Mouse (Mus musculus) activated CD4-positive, CD25-positive, alpha-beta regulatory T cell, adult 4 months (primary cell): ENCODE measurements at regions not wholly inside any gene's neighbourhood (a gene's known extent, or its start where the extent isn't known, plus 50 kb on each side); places are given as distances from the start of the nearest gene placed in this dataset.

Experiments used
- ATAC-seq: one replicate; pipeline ENCODE4 v1.8.0; 2017

GRCm38 (mm10) chr5:91198620-91199019 is 59.2 kb downstream of the Areg start:
- ATAC-seq: no peak

GRCm38 (mm10) chr5:91200448-91200847 is 61.0 kb downstream of the Areg start:
- ATAC-seq: no peak

- no peak for ATAC-seq
Observed at GRCm38 (mm10) chr5:91204225-91205005, 65.0 kb downstream of the Areg start.

- ATAC-seq: no peak
Observed at GRCm38 (mm10) chr5:91205350-91205880, 66.0 kb downstream of the Areg start.

- no peak for ATAC-seq
Observed at GRCm38 (mm10) chr5:91206569-91207490, 67.4 kb downstream of the Areg start.

- ATAC-seq: no peak
Observed at GRCm38 (mm10) chr5:91220174-91220573, 80.8 kb downstream of the Areg start.

- no peak for ATAC-seq
Observed at GRCm38 (mm10) chr5:91241656-91242055, 102.3 kb downstream of the Areg start.

- ATAC-seq: no peak
Observed at GRCm38 (mm10) chr5:91247444-91247843, 108.0 kb downstream of the Areg start.

GRCm38 (mm10) chr5:91261895-91262294 is 122.5 kb downstream of the Areg start:
- ATAC-seq: no peak

GRCm38 (mm10) chr5:91262526-91262925 is 123.1 kb downstream of the Areg start:
- no peak for ATAC-seq

GRCm38 (mm10) chr5:91270747-91271146 is 131.3 kb downstream of the Areg start:
- ATAC-seq: no peak

GRCm38 (mm10) chr5:91271416-91271815 is 131.4 kb downstream of the Btc start:
- ATAC-seq: no peak

GRCm38 (mm10) chr5:91274411-91274810 is 128.4 kb downstream of the Btc start:
- no peak for ATAC-seq

- peak; percentile 79 for ATAC-seq
Observed at GRCm38 (mm10) chr5:91278466-91278865, 124.3 kb downstream of the Btc start.

- no peak for ATAC-seq
Observed at GRCm38 (mm10) chr5:91279464-91279863, 123.3 kb downstream of the Btc start.

GRCm38 (mm10) chr5:91282969-91283368 is 119.8 kb downstream of the Btc start:
- peak; percentile 46 for ATAC-seq

- ATAC-seq: no peak
Observed at GRCm38 (mm10) chr5:91293073-91293472, 109.7 kb downstream of the Btc start.

- no peak for ATAC-seq
Observed at GRCm38 (mm10) chr5:91294957-91295356, 107.8 kb downstream of the Btc start.

GRCm38 (mm10) chr5:91297068-91297467 is 105.7 kb downstream of the Btc start:
- ATAC-seq: no peak

- no peak for ATAC-seq
Observed at GRCm38 (mm10) chr5:91302114-91302513, 100.7 kb downstream of the Btc start.

GRCm38 (mm10) chr5:91302943-91303342 is 99.9 kb downstream of the Btc start:
- no peak for ATAC-seq

GRCm38 (mm10) chr5:91303702-91304101 is 99.1 kb downstream of the Btc start:
- ATAC-seq: no peak

GRCm38 (mm10) chr5:91307031-91307430 is 95.8 kb downstream of the Btc start:
- ATAC-seq: no peak
